Mouse (Mus musculus): ENCODE measurements around the gene Kctd12. TPM values are rescaled to one million over a fixed set of nuclear protein-coding genes. Genes with fewer than 3 reads are reported as not detected.

The Kctd12 gene
- polyA plus RNA-seq, 1 experiment = 25.5 TPM

GRCm38 (mm10) chr14:102994662-102995561 is 12.5 kb upstream of the Kctd12 start:
- 16% methylated on average over 6 of the region's 6 CpGs for WGBS
- H3K27me3 ChIP-seq (ENCODE audit: control insufficient read depth, insufficient read depth, low read length) = no peaks in the 10 kb centered on the region

DNA sequence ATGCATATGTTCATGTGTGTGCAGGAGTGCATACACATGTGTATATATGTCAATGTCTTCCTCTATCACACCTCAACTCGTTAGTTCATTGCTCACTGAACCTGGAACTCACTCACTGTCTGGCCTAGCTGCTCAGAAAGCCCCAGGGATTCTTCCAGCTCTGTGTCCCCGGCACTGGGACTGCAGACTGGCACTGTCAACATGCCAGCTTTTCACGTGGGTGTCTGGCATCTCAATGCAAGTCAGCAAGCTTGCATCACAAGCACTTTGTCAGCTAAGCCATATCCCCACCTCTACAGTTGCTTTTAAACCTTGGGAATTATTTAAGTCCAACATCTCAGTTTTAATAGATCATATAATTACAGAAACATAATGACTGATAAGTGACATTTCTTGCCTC is 8.3 kb upstream of the Kctd12 start:
- no peak for TF ChIP-seq POLR2A (IDR thresholded peaks at IDR 0.05; ENCODE audit: low read depth, low read length)
- Histone ChIP-seq H3K4me3 (ENCODE audit: low read depth, low read length) (no peak overlapping the region), H3K36me3 (ENCODE audit: control insufficient read depth, insufficient read depth, low read length) (no peaks in the 10 kb centered on the region), H3K27ac (ENCODE audit: insufficient read depth, low read depth, low read length) (no peak overlapping the region), H3K27me3 (ENCODE audit: control insufficient read depth, insufficient read depth, low read length) (no peaks in the 10 kb centered on the region), H3K4me1 (ENCODE audit: control insufficient read depth, insufficient read depth, insufficient read length, low read length) (no peaks in the 10 kb centered on the region)
- WGBS = 51% methylated on average over 3 of the region's 3 CpGs

More at GRCm38 (mm10) chr14:102994662-102995561, 12.5 kb upstream of the Kctd12 start:
- H3K4me3 ChIP-seq (ENCODE audit: low read depth, low read length) = no peak overlapping the region
- no peak for TF ChIP-seq POLR2A (IDR thresholded peaks at IDR 0.05; ENCODE audit: low read depth, low read length)
- TF ChIP-seq CTCF (IDR thresholded peaks at IDR 0.05; ENCODE audit: extremely low read depth, insufficient read length, insufficient replicate concordance, low read depth, low read length) = peak; percentile 28; the same call in 1 of the 2 replicates
- no peak overlapping the region for H3K27ac ChIP-seq (ENCODE audit: insufficient read depth, low read depth, low read length)
- no peaks in the 10 kb centered on the region for H3K36me3 ChIP-seq (ENCODE audit: control insufficient read depth, insufficient read depth, low read length)
- no peaks in the 10 kb centered on the region for H3K4me1 ChIP-seq (ENCODE audit: control insufficient read depth, insufficient read depth, insufficient read length, low read length)

DNA sequence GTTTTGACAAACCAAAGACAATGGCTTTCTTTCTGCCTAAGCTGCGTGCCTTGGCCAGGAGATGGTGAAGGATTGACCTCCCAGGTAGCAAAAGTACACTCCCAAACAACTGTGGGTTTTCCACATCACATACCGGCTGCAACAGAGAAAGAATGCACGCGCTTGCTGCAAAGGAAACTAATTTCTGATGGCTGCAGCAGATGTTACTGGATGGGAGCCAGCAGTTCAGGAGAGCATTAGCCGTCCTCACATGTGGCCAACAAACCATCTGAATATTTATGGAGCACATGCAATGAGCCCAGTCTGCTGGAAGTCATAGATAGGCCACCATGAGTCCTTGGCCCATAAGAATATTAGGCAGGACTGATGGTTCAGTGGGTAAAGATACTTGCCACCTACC is 7.4 kb upstream of the Kctd12 start:
- no peaks in the 10 kb centered on the region for H3K4me1 ChIP-seq (ENCODE audit: control insufficient read depth, insufficient read depth, insufficient read length, low read length)
- 61% methylated on average over 5 of the region's 5 CpGs for WGBS
- no peak overlapping the region for H3K4me3 ChIP-seq (ENCODE audit: low read depth, low read length)
- H3K36me3 ChIP-seq (ENCODE audit: control insufficient read depth, insufficient read depth, low read length) = no peaks in the 10 kb centered on the region
- no peak overlapping the region for H3K27ac ChIP-seq (ENCODE audit: insufficient read depth, low read depth, low read length)
- TF ChIP-seq CTCF (IDR thresholded peaks at IDR 0.05; ENCODE audit: extremely low read depth, insufficient read length, insufficient replicate concordance, low read depth, low read length) (no peak), POLR2A (IDR thresholded peaks at IDR 0.05; ENCODE audit: low read depth, low read length) (no peak)
- H3K27me3 ChIP-seq (ENCODE audit: control insufficient read depth, insufficient read depth, low read length) = no peaks in the 10 kb centered on the region

- 67% methylated on average over 4 of the region's 4 CpGs for WGBS
- Histone ChIP-seq H3K4me3 (ENCODE audit: low read depth, low read length) (no peak overlapping the region), H3K4me1 (ENCODE audit: control insufficient read depth, insufficient read depth, insufficient read length, low read length) (no peaks in the 10 kb centered on the region), H3K36me3 (ENCODE audit: control insufficient read depth, insufficient read depth, low read length) (no peaks in the 10 kb centered on the region), H3K27me3 (ENCODE audit: control insufficient read depth, insufficient read depth, low read length) (no peaks in the 10 kb centered on the region), H3K27ac (ENCODE audit: insufficient read depth, low read depth, low read length) (no peak overlapping the region)
- no peak for TF ChIP-seq POLR2A (IDR thresholded peaks at IDR 0.05; ENCODE audit: low read depth, low read length)
- TF ChIP-seq CTCF (IDR thresholded peaks at IDR 0.05; ENCODE audit: extremely low read depth, insufficient read length, insufficient replicate concordance, low read depth, low read length) = no peak
Measured at GRCm38 (mm10) chr14:102989254-102989653, 6.8 kb upstream of the Kctd12 start.

DNA sequence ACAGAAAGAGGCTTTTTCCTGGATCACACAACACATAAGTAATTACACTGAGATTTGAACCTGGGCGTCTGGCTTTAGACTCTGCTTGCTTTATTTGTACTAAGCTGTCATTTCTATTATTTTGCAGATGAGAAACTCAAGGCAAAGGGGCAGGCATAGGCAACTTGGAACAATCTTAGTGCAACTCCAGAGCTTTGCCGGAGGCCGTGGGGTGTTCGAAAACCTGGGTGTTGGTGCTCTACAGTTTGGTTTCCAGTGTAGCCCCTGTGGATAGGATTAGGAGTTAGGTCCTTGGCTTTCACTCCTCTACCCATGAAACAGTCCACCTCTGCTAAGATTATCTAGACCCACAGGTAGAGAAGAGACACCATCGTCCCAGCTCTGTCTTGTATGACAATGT is 5.2 kb upstream of the Kctd12 start:
- WGBS = 78% methylated on average over 5 of the region's 5 CpGs

GRCm38 (mm10) chr14:102983686-102984085 is 1.2 kb upstream of the Kctd12 start:
- H3K36me3 ChIP-seq (ENCODE audit: control insufficient read depth, insufficient read depth, low read length) = no peaks in the 10 kb centered on the region
- TF ChIP-seq POLR2A (IDR thresholded peaks at IDR 0.05; ENCODE audit: low read depth, low read length) (no peak), CTCF (IDR thresholded peaks at IDR 0.05; ENCODE audit: extremely low read depth, insufficient read length, insufficient replicate concordance, low read depth, low read length) (no peak)
- H3K27me3 ChIP-seq (ENCODE audit: control insufficient read depth, insufficient read depth, low read length) = no peaks in the 10 kb centered on the region
- 63% methylated on average over 8 of the region's 8 CpGs for WGBS
- H3K4me1 ChIP-seq (ENCODE audit: control insufficient read depth, insufficient read depth, insufficient read length, low read length) = no peaks in the 10 kb centered on the region; the same call in 1 of the 2 replicates
- no peak overlapping the region for H3K4me3 ChIP-seq (ENCODE audit: low read depth, low read length)
- H3K27ac ChIP-seq (ENCODE audit: insufficient read depth, low read depth, low read length) = no peak overlapping the region

More for the DNA sequence above, 5.2 kb upstream of the Kctd12 start:
- Histone ChIP-seq H3K27ac (ENCODE audit: insufficient read depth, low read depth, low read length) (no peak overlapping the region), H3K27me3 (ENCODE audit: control insufficient read depth, insufficient read depth, low read length) (no peaks in the 10 kb centered on the region), H3K36me3 (ENCODE audit: control insufficient read depth, insufficient read depth, low read length) (no peaks in the 10 kb centered on the region), H3K4me1 (ENCODE audit: control insufficient read depth, insufficient read depth, insufficient read length, low read length) (no peaks in the 10 kb centered on the region), H3K4me3 (ENCODE audit: low read depth, low read length) (no peak overlapping the region)
- TF ChIP-seq POLR2A (IDR thresholded peaks at IDR 0.05; ENCODE audit: low read depth, low read length) = no peak
- no peak for TF ChIP-seq CTCF (IDR thresholded peaks at IDR 0.05; ENCODE audit: extremely low read depth, insufficient read length, insufficient replicate concordance, low read depth, low read length)

DNA sequence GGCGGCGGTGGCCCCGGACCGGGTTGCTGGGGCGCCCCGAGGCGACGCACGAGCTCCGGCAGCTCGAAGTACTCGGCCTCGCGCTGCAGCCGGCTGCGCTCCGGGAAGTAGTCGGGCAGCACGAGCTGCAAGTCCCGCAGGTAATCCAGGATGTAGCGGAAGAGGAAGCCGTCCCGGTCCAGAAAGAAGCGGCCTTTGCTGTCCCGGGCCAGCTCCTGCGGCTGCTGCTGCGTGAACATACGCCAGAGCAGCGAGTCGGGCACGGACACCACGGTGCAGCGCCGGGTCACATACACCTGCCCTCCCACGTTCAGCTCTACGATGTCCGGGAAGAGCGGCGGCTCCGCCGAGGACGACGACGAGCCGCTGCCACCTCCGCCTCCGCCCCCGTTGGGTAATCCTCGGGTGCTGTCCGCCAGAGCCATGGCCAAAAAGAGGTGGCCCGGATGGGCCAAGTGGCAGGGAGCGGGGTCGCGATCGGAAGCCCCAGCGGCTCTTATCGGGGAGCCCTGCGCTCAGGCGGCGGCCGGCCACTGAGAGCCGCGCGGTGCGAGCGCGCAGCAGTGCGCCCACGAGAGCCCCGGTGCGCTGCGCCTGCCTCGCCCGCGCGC is 316 bp downstream of the Kctd12 start:
- Histone ChIP-seq H3K4me1 (ENCODE audit: control insufficient read depth, insufficient read depth, insufficient read length, low read length) (no peaks in the 10 kb centered on the region; the same call in 1 of the 2 replicates), H3K27ac (ENCODE audit: insufficient read depth, low read depth, low read length) (peak overlapping the region; percentile 62), H3K27me3 (ENCODE audit: control insufficient read depth, insufficient read depth, low read length) (no peaks in the 10 kb centered on the region), H3K4me3 (ENCODE audit: low read depth, low read length) (peak overlapping the region; percentile 75), H3K36me3 (ENCODE audit: control insufficient read depth, insufficient read depth, low read length) (no peaks in the 10 kb centered on the region)
- WGBS = 1% methylated on average over 76 of the region's 76 CpGs
- TF ChIP-seq POLR2A (IDR thresholded peaks at IDR 0.05; ENCODE audit: low read depth, low read length) (peak; percentile 96), CTCF (IDR thresholded peaks at IDR 0.05; ENCODE audit: extremely low read depth, insufficient read length, insufficient replicate concordance, low read depth, low read length) (no peak)
